Mouse (Mus musculus): ENCODE results near the gene Fabp1.

Gene Fabp1

DNA sequence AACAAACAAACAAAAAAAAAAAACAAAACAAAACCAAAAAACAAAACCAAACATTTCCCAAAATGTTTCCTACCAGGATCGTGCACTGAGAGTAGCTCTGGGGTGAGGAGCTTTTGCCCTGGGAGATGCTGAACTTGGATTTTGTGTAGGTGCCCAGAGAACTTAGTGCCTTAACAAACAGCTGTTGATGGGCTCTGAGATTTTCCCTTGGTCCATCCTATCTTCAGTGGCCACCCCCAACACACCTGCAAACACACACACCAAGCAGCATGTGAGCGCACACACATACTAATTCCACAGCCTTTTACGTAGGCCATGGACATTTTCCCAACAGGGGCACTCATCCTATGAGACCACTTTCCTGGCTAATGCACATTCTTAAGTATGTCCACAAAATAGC is 12.8 kb downstream of the Fabp1 start:
- no peak for DNase-seq

DNA sequence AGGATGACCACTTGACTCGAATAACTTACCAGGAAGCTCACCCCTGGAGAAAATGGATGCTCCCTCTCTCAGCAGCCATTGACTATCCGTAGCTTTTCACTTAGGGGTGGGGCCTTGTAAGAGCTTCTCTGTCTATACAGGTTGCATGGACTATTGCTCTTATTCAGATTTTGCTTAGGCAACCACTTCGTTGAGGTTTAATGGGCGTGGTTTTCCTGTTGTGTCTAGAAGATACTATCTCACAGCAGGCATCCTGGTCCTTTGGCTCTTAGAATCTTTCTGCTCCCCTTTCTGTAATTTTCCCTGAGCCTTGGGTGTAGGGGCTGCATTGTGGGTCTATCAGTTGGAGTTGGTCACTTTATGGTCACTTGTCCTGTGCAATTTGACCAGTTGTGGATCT is 21.9 kb downstream of the Fabp1 start:
- no peak for DNase-seq

DNA sequence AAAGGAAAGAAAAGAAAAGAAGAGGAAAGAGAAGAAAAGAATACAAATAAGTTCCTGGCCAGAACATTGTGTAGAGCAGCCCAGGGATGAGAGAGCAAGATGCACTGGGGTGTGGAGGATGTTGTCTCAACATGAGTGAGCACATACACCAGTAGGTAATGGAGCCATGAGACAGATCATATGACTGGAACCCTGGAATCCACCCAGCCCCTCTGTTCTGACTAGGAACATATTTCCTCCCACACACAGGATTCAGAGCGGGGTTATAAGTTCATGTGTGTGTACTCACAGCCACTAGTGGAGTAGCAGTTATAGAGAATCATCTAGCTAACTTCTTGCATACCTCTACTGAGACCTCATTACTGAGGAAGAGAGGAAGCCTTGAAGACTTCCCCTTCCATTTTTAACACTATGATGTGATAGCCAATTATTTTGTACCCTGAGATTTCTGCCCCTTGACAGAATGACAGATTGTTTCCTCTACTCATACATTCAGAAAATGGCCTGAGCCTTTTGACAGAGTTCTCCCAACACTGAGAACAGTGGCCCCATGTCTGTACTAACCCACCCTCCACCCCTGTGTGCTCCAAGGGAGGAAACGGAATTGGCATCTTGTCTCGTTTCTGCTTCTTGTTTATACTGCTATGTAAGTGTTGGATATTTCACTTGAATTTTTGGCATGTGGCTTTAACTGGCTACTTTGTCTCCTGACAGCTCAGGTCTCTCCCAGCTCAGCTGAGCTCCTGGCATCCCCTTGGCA is 24.7 kb downstream of the Fabp1 start:
- DNase-seq: no peak

DNA sequence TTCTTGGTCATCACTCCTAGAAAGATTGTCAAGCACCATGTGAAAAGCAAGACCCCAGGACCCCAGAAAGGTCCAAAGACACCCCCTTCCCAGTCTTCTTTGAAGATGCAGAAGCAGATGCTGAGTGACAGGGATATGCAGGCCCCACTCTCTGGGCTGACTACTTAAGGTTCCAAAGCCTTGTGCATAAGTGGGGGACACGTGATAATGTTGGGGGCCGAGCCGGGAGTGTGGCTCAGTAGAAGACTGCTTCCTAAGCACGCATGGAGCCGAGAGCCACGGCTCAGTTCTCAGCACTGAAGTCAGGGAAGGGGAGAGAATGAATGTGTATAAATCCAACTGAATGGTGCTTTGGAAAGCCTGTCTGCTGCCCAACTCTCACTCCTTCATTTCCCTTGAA is 26.9 kb downstream of the Fabp1 start:
- DNase-seq: no peak

DNA sequence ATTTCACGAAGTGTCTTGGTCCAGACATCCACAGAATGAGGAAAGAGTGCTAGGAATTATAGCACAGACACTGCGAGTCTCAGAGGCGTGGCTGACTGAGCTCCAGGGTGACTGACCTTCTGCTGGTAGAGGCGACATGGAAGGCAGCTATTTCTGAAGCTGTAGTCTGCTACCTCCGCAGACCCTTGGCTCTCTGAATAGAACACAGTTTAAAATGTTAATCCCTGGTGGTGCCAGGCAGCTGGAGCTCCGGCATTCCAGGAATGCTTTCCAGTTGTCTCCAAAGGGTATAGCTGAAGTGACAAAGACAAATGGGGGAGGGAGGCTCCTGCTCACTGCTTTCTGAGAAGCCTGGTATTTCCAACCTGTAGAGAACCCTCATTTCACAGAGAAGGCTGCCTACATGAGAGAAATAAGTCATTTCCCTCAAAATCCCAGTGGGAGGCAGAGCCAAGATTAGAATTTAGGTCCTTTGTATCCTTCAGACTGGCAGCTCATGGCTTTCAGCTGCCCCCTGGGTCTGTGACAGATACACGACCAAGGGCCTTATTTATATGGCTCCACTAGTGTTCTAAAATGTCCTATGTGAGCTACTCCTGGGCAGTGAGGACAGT is 27.6 kb downstream of the Fabp1 start:
- DNase-seq: peak; percentile 42

DNA sequence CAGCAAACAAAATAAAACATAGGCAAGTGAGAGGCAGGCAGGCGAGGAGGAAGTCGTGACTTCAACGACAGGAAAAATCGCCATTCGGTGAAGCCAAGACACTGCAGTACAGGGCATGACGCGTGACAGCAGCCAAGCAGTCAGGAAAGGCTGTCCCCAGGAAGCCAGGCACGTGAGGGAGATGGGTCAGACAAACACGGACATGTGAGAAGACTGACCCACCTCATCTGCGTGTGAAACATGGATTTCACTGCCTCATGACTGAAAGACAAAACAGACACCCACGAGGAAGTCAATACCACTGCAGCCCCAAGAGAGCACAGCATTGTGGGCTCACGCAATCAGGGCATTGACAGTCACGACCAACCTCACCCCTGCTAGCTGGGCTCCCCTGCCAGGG is 35.5 kb downstream of the Fabp1 start:
- DNase-seq: no peak

DNA sequence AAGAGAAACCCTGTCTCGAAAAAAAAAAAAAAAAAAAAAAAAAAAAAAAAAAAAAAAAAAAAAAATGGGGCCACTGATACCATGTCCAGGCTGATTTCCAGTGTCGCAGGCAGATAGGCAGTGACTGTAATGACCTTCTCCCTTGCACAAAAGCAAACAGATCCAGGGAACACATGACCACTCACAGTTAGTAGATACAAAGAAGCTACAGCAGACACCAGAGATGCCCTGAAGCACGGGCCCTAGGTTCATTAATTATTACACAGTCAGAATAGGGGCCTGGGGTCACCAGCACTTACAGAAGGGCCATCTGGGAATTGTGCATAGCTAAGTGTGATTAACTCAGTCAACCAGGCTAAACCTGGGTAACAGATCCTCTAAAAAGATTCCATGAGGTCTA is 36.3 kb downstream of the Fabp1 start:
- DNase-seq: no peak

DNA sequence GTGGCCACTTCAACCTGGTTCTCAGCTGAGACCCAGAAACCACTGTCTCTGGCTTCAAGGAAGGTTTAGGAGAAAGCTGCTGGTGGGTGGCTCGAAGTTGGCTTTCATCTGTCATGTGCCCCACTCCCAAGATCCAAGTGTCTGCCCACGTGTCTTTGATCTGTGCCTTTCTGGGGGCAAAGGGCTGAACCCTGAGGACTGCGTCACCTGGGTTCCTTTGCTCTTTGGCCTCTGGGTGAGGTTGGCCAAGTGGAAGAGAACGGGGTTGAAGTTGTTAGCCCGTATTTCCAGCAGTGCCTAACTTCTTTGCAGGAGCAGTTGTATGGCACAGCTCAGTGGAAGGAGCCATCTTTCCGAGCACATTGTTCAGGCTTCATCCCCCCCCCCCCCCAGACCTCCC is 36.9 kb downstream of the Fabp1 start:
- peak; percentile 30 for DNase-seq

DNA sequence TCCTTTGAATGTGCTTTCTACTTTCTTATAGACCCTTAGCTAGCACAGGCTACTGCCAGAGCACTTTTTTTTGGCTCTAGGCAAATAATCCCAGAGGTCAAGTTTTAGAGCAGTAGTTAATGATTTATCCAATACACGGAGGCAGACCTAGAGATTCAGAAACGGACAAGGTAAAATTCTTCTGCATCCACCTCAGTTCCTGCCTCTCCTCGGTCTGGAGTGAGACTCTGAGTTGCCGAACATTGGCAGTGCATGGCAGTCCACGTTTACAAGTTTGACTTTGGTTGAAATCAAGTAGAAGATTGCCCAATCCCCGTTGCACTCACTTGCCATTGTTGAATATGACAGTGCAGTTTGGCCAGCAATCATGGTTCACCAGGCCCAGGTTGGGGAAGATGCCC is 37.4 kb downstream of the Fabp1 start:
- DNase-seq: peak; percentile 19

DNA sequence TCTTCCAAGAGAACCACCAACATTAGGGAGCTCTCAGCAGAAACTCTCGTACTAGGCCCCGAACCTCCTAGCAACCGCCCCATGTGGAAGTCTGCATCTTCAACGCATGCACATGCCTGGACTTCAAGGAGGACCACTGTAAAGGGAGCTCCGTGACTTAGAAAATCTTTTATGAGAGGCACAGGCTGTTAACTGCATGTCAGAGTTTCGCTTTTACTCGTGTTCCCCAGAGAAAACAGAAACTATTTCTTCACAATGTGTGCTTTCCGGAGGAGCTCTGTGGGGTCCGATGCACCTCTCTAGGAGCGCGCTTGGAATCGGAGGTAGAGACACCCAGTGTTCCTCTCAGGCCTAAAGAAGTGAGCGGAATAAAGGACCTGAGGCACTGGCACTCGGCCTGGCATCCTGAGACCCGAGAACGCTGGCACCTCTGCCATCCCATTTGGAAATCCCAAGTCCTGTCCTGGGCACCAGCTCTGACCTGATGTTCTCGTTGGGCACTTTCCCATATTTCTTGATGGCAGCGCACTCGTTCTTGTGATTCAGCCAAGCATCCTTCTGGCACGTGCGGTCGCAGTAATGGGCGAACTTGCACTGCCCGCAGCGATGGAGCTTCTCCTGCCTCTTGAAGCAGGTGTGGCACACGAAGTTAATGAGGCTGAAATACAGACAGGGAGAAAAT is 39.6 kb downstream of the Fabp1 start:
- DNase-seq: no peak

DNA sequence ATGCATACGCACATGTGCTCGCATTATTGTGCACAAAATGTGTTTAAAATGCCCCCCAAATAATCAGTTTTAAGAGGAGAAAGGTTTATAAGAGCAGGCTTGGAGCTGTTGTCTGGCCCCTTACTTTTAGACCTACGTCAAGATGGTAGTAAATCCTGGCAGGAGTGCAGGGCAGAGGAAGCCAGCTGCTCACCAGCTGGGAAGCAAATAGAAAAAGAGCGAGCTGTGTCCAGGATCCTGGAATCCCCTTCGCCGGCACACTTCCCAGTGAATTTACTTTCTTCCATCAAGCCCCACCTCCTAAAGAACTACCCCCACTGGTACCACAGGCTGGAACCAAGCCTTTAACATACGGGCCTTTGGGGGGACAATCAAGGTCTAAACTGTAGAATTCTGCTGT is 41.2 kb downstream of the Fabp1 start:
- no peak for DNase-seq

DNA sequence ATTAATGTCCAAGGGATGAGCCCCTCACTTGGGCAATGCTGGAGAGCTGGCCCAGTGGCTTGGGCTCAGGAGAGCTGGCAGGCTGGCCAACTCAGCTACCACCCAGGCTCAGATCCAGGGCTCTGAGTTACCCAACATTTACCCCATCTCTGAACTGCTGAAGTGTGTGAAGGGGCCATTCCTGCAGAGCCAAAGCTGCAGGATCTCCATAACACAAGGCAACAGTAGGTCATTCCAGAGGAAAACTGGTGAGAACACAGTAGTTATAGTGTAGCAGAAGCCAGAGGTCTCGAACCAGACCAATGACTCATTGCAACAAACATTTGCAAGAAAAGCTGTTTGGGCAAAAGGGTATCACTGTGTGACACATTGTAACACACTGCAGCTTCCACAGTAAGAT is 43.2 kb downstream of the Fabp1 start:
- no peak for DNase-seq

DNA sequence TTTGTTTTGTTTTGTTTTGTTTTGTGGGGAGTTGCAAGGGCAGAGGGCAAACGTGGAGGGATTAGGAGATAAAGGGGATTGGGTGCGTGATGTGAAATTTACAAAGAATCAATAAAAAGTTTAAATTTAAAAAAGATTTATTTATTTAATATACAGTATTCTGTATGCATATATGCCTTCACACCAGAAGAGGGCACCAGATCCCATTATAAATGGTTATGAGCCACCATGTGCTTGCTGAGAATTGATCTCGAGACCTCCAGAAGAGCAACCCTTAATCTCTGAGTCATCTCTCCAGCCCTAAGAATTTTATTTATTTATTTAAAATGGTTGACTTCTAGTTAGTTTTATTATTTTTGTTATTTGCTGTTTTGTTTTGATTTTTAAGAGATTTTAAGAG is 43.6 kb downstream of the Fabp1 start:
- DNase-seq: no peak

DNA sequence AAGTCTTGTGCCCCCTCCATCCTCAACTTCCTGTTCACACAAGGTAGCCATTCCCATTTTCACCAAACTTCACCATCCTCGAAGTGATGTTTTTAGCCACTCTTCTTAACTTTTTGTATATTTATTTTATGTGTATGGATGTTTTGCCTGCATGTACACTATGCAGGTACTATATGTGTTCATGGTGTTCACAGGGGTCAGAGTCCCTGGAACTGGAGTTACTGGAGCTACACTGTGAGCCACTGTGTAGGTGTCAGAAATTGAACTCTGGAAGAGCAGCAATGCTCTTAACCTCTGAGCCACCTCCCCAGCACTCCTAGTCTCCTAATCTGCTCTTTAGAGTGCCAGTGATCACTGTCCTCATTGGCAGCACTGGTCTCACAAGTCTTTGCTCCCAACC is 48.8 kb downstream of the Fabp1 start:
- no peak for DNase-seq

DNA sequence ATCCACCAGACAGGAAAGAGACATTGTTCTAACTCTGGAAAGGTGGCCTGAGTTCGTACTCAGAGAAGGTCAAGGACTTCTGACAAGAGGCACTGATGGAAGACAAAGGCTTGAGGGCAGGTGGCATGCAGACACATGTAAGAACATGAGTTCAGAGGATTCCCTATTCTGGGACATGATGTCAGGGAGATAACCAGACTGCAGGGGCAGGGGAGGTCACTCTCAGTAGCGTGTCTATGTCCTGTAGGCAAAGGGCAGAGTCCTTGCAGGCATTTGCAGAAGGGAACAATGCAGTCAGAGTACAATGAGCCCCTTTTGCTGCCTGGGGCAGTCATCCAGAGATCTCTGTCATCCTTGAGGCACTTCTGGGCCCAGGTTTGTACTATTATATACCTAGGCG is 50.0 kb downstream of the Fabp1 start:
- DNase-seq: no peak

DNA sequence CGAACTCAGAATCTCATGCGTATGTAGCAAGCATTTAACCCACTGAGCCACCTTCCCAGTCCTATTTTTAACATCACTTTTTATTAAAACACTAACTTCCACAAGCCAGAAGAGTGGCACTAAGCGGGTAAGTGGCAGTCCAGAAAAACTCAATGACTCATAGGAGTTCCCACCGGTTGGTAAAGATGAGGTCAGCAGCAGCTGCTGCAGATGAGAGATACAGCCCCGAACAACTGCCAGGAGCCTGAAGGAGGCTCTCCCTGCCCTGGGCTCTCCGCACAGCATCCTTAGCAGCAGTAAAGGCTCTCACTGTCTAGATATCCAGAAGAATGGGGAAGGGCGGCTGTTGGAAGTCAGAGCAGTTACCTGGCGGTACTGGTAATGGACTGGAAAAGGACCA is 51.3 kb downstream of the Fabp1 start:
- no peak for DNase-seq

DNA sequence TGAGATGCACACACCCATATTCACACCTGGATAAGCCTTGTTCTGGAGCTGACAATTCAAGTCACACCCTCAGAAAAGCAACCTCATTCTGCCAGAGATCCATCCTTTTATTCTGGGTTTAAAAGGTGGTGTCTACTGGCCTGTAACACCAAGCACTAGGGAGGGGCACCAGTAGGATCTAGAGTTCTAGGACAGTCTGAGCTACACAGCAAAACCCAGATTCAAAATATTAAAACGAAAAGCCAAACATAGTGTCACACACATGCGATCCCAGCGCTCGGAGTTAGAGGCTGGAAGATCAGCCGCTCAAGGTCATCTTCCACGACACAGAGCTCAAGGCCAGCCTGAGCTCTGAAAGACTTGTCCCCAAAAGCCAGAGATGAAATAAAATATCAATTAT is 54.8 kb downstream of the Fabp1 start:
- DNase-seq: no peak

Data from kidney, postnatal 14 days (tissue).